Mouse (Mus musculus): ENCODE data around the gene Gcdh.
A peak's percentile ranks its signal among the peaks of the same experiment; 100 is the strongest.

The Gcdh gene

DNA sequence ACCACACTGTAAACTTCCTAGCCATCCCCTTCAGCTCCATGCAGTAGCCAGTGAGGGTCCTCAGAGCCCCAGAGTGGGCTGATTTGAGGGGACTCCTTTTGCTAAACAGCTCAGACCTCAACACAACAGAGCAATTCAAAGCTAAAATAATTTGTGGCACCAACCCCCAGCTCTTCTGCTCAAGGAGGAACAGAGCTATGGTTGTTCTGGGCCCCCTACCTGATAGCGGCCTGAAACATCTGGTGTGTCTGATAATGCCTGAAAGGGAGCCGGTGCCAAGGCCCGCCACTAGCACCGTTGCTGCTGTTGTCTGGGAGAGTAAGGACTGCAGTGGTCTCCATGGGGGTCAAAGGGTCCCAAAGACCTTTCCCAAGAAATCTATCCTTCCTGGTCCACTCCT is 7.3 kb upstream of the Gcdh start:
- Histone ChIP-seq H3K9me3 (ENCODE audit: low read length) (no peaks in the 10 kb centered on the region), H3K4me3 (replicated peaks; ENCODE audit: low read length) (no peak overlapping the region), H3K4me1 (replicated peaks; ENCODE audit: low read depth, low read length) (peaks cover 43% of the 10 kb centered on the region), H3K27me3 (ENCODE audit: insufficient read depth, low read length) (peaks cover 21% of the 10 kb centered on the region), H3K36me3 (ENCODE audit: insufficient read depth, low read length) (peaks cover 18% of the 10 kb centered on the region)
- TF ChIP-seq POU5F1 (IDR thresholded peaks at IDR 0.05; ENCODE audit: borderline replicate concordance, low read length) (no peak), NANOG (IDR thresholded peaks at IDR 0.05; ENCODE audit: borderline replicate concordance, low read length) (no peak), CTCF (conservative IDR thresholded peaks at IDR 0.05; ENCODE audit: low read length) (no peak)

GRCm38 (mm10) chr8:84895963-84896362 is 2.2 kb upstream of the Gcdh start:
- Histone ChIP-seq H3K9me3 (ENCODE audit: low read length) (no peaks in the 10 kb centered on the region), H3K4me1 (replicated peaks; ENCODE audit: low read depth, low read length) (peaks cover 33% of the 10 kb centered on the region), H3K27me3 (ENCODE audit: insufficient read depth, low read length) (0 out of 2 replicates have a peak, but pooled peaks cover 2% of the 10 kb centered on the region), H3K36me3 (ENCODE audit: insufficient read depth, low read length) (peaks cover 34% of the 10 kb centered on the region), H3K4me3 (replicated peaks; ENCODE audit: low read length) (no peak overlapping the region)
- TF ChIP-seq NANOG (IDR thresholded peaks at IDR 0.05; ENCODE audit: borderline replicate concordance, low read length) (no peak), POU5F1 (IDR thresholded peaks at IDR 0.05; ENCODE audit: borderline replicate concordance, low read length) (no peak), CTCF (conservative IDR thresholded peaks at IDR 0.05; ENCODE audit: low read length) (no peak)

DNA sequence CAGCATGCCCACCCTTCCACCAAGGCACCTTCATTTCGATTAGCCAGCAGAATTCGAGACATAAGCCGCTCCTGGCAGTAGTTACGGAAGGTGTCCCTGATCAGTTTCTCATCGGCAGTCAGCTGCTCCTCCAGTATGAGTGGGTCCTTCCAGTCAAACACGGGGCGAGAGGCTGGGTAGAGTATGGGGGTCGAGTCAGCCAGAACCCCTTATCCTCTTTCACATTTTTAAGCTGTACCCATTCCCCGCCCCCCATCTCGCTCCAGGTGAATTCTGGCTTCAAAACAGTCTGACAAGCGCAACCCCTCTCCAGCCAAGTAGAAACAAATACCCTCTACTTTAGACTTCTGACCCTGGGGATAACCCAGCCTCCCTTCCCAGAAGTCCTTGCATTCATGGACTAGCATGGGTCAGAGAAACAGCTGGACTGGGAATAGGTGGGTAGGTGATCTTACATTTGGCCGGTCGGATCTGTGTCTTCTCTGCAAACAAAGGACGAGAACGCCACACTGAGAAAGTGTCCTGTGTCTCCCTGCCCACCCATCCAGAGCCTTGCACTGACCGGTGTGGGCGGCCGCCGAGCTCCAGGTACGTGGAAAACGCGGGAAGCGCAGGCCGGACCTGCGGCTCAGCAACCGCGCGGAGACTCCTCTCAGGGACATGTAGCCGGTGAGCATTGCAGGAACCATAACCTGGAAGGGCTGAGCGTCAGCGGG is 570 bp downstream of the Gcdh start:
- peaks cover 31% of the 10 kb centered on the region for H3K4me1 ChIP-seq (replicated peaks; ENCODE audit: low read depth, low read length)
- no peak for TF ChIP-seq NANOG (IDR thresholded peaks at IDR 0.05; ENCODE audit: borderline replicate concordance, low read length)
- TF ChIP-seq POU5F1 (IDR thresholded peaks at IDR 0.05; ENCODE audit: borderline replicate concordance, low read length) = no peak
- no peak for TF ChIP-seq CTCF (conservative IDR thresholded peaks at IDR 0.05; ENCODE audit: low read length)
- H3K27me3 ChIP-seq (ENCODE audit: insufficient read depth, low read length) = no peaks in the 10 kb centered on the region
- no peaks in the 10 kb centered on the region for H3K9me3 ChIP-seq (ENCODE audit: low read length)
- peaks cover 49% of the 10 kb centered on the region for H3K36me3 ChIP-seq (ENCODE audit: insufficient read depth, low read length)
- peak overlapping the region; percentile 90 for H3K4me3 ChIP-seq (replicated peaks; ENCODE audit: low read length)

DNA sequence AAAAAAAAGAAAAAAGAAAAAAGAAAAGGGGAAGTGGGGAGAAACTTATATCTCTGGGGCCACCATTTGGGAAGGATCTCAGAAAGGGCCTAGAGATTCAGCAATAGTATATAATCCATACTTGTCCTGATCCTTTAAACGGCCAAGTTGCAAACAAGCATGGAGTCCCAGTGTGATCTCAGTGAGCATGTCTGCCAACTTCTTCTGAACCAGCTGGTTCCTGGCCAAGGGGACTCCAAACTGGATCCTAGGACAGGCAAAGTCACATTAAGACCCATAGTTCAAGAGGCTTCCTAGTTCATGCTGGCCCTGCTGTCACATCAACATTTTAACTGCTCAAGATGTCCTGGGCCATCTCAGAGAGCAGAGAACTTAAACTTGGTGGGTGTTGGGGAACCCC is 4.6 kb downstream of the Gcdh start:
- Histone ChIP-seq H3K9me3 (ENCODE audit: low read length) (no peaks in the 10 kb centered on the region), H3K4me1 (replicated peaks; ENCODE audit: low read depth, low read length) (peaks cover 16% of the 10 kb centered on the region), H3K4me3 (replicated peaks; ENCODE audit: low read length) (no peak overlapping the region), H3K27me3 (ENCODE audit: insufficient read depth, low read length) (no peaks in the 10 kb centered on the region), H3K36me3 (ENCODE audit: insufficient read depth, low read length) (peaks cover 81% of the 10 kb centered on the region)
- no peak for TF ChIP-seq POU5F1 (IDR thresholded peaks at IDR 0.05; ENCODE audit: borderline replicate concordance, low read length)
- TF ChIP-seq NANOG (IDR thresholded peaks at IDR 0.05; ENCODE audit: borderline replicate concordance, low read length) = no peak
- no peak for TF ChIP-seq CTCF (conservative IDR thresholded peaks at IDR 0.05; ENCODE audit: low read length)

- H3K27me3 ChIP-seq (ENCODE audit: insufficient read depth, low read length) = no peaks in the 10 kb centered on the region
- no peak for TF ChIP-seq NANOG (IDR thresholded peaks at IDR 0.05; ENCODE audit: borderline replicate concordance, low read length)
- H3K9me3 ChIP-seq (ENCODE audit: low read length) = no peaks in the 10 kb centered on the region
- H3K4me1 ChIP-seq (replicated peaks; ENCODE audit: low read depth, low read length) = peaks cover 13% of the 10 kb centered on the region
- no peak overlapping the region for H3K4me3 ChIP-seq (replicated peaks; ENCODE audit: low read length)
- H3K36me3 ChIP-seq (ENCODE audit: insufficient read depth, low read length) = peaks cover 88% of the 10 kb centered on the region
Measured at GRCm38 (mm10) chr8:84888280-84888679, 5.4 kb downstream of the Gcdh start.

GRCm38 (mm10) chr8:84884728-84885127 is 9.0 kb downstream of the Gcdh start:
- H3K4me3 ChIP-seq (replicated peaks; ENCODE audit: low read length) = no peak overlapping the region

GRCm38 (mm10) chr8:84878915-84879314 is 14.8 kb downstream of the Gcdh start:
- TF ChIP-seq POU5F1 (IDR thresholded peaks at IDR 0.05; ENCODE audit: borderline replicate concordance, low read length) (no peak), NANOG (IDR thresholded peaks at IDR 0.05; ENCODE audit: borderline replicate concordance, low read length) (no peak), CTCF (conservative IDR thresholded peaks at IDR 0.05; ENCODE audit: low read length) (no peak)
- H3K27me3 ChIP-seq (ENCODE audit: insufficient read depth, low read length) = no peaks in the 10 kb centered on the region

More at GRCm38 (mm10) chr8:84884728-84885127, 9.0 kb downstream of the Gcdh start:
- peaks cover 92% of the 10 kb centered on the region for H3K36me3 ChIP-seq (ENCODE audit: insufficient read depth, low read length)
- H3K4me1 ChIP-seq (replicated peaks; ENCODE audit: low read depth, low read length) = no peaks in the 10 kb centered on the region
- H3K9me3 ChIP-seq (ENCODE audit: low read length) = no peaks in the 10 kb centered on the region
- no peak for TF ChIP-seq NANOG (IDR thresholded peaks at IDR 0.05; ENCODE audit: borderline replicate concordance, low read length)
- TF ChIP-seq POU5F1 (IDR thresholded peaks at IDR 0.05; ENCODE audit: borderline replicate concordance, low read length) = no peak
- TF ChIP-seq CTCF (conservative IDR thresholded peaks at IDR 0.05; ENCODE audit: low read length) = no peak
- no peaks in the 10 kb centered on the region for H3K27me3 ChIP-seq (ENCODE audit: insufficient read depth, low read length)

DNA sequence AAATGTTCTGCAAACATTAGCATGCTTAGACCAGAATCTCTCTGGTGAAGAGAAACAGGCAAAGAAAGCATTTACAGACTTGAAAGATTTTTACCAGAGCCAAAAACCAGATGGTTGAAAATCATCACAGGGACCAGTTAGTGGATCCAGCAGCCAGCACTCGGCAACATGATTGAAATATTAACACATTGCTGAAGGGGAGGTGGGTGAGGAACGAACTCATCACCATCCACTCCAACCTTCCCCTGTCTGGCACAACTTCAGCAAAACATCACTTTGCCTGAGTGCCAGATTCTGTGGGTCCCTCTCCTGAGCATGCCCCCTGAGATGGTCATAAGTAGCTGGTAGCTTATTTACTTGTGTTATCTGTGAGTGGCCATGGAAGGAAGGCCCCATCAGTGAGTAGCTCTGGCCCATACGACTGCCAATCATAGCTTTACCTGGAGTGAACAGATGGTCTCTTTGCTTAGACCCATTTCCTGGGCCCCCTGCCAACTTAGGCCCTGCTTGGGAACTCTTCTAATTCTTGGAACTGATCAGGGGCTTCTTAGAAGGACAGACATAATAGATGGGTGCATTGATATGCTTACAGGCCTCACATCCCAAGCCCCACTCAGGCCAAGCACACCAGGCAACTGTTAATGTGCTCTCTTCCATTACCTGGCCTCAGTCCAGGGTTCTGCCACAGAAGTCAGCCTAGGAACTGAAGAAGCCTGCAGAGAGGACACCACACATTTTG is 16.3 kb downstream of the Gcdh start:
- peaks cover 14% of the 10 kb centered on the region for H3K4me1 ChIP-seq (replicated peaks; ENCODE audit: low read depth, low read length)
- H3K27me3 ChIP-seq (ENCODE audit: insufficient read depth, low read length) = peaks cover 6% of the 10 kb centered on the region
- H3K9me3 ChIP-seq (ENCODE audit: low read length) = no peaks in the 10 kb centered on the region
- H3K4me3 ChIP-seq (replicated peaks; ENCODE audit: low read length) = no peak overlapping the region
- H3K36me3 ChIP-seq (ENCODE audit: insufficient read depth, low read length) = peaks cover 78% of the 10 kb centered on the region
- TF ChIP-seq NANOG (IDR thresholded peaks at IDR 0.05; ENCODE audit: borderline replicate concordance, low read length) = no peak

More at GRCm38 (mm10) chr8:84878915-84879314, 14.8 kb downstream of the Gcdh start:
- no peaks in the 10 kb centered on the region for H3K9me3 ChIP-seq (ENCODE audit: low read length)
- H3K36me3 ChIP-seq (ENCODE audit: insufficient read depth, low read length) = peaks cover 85% of the 10 kb centered on the region
- H3K4me1 ChIP-seq (replicated peaks; ENCODE audit: low read depth, low read length) = peaks cover 4% of the 10 kb centered on the region; the same call in 1 of the 2 replicates
- H3K4me3 ChIP-seq (replicated peaks; ENCODE audit: low read length) = no peak overlapping the region

Measured in E14TG2a.4 (cell line).